Mouse (Mus musculus) stomach, postnatal 0 days (tissue): ENCODE results near the gene Dlgap1.

Experiments
- CTCF ChIP-seq: IDR thresholded peaks from 2 replicates; pipeline ENCODE4 v1.5.1; 2016; ENCODE audit warnings: antibody characterized with exemption, low read depth, mild to moderate bottlenecking, moderate library complexity
- EP300 ChIP-seq: optimal IDR thresholded peaks from 2 replicates; pipeline ENCODE3; 2016; ENCODE audit warnings: antibody characterized with exemption

DNA sequence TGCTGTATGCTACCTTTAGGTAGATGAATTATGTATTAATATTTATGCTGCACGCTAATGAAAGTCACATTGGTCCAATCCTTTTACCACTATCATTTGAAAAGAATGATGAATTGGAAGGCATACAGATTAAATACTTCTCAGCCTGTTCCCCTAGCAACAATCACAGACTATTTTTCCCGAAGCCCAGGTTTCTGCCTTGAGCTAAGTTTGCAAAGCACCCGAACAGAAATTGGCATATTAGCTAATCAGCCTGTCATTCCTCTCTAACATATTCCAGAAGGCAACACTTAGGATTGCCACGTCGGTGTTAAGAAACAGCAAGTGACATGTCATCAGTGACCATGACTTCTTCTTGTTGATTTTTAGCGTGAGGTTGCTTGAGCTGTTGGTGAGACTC, 619.8 kb downstream of the Dlgap1 start:
- no peak for TF ChIP-seq CTCF
- no peak for TF ChIP-seq EP300
